Mouse (Mus musculus) activated CD4-positive, CD25-positive, alpha-beta regulatory T cell, adult 4 months (primary cell): ENCODE data around the gene Zswim5. TPM values are rescaled to one million over a fixed set of nuclear protein-coding genes. Genes with fewer than 3 reads are reported as not detected.

Experiments
- ATAC-seq: one replicate; pipeline ENCODE4 v1.8.0; 2017
- polyA plus RNA-seq, 2 experiments: library from polyadenylated mRNA; unstranded; fragments of 100-300 nt; shearing (Covaris generic); gene quantifications; one replicate each; pipeline ENCODE4 v1.2.1; 2017

Zswim5 gene
- polyA plus RNA-seq, 2 experiments from 2014 or later, result not detected

DNA sequence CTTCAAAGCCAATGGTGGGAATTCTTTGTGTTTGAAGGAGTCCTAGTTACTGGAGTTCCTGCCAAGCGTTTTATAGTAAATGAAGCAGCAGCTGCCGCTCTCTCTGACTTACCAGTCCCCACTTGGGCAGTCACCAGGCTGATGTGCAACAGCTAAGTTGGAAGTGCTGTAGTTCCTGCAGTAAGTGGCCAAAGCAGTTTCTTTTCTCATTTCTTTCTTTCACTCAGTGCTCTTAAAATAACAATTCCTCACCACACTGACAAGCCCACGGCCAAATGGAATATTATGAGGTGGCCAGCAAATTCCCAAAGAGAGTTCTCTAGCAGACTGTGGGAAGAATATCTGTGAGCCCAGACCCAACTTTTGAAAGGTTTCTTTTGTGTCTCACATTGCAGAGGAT, 129.9 kb downstream of the Zswim5 start:
- no peak for ATAC-seq

DNA sequence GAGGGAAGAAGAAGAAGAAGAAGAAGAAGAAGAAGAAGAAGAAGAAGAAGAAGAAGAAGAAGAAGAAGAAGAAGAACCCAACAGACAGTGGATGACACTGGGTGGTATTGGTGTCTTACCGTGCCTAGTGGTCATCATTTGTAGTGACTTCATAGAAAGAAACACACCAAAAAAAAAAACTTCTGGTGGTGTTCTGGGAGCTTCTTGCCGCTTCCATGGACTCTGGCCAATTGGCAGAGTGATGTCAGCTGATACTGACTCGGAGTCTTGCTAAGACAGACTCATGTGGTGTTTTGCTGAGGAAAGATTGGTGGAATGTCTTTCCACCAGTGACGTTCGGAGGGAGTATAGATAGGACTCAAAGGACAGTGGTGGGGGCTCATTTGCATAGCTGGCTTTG, 133.1 kb downstream of the Zswim5 start:
- ATAC-seq, result no peak

- ATAC-seq, result no peak
Observed at GRCm38 (mm10) chr4:117013596-117013995, 136.4 kb downstream of the Zswim5 start.

- ATAC-seq, result no peak
Observed at GRCm38 (mm10) chr4:117014901-117015415, 137.8 kb downstream of the Zswim5 start.

DNA sequence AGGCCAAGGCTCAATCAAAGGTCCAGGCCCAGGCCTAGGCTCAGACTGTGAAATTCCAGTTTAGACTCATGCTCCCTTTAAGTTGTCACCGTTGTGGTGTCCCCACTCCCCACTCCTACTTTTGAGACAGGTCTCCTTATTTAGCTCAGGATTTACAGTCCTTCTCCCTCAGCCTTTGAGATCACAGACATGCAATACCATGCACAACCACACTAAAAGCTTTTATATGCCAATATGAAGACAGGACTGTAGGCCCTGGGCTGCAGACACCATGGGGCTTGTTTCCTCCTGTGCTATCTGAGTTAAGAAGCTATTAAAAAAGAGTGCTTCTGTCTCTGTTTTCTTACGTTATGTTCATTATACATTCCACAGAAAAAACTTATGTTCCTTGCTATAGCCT, 140.6 kb downstream of the Zswim5 start:
- ATAC-seq, result no peak

DNA sequence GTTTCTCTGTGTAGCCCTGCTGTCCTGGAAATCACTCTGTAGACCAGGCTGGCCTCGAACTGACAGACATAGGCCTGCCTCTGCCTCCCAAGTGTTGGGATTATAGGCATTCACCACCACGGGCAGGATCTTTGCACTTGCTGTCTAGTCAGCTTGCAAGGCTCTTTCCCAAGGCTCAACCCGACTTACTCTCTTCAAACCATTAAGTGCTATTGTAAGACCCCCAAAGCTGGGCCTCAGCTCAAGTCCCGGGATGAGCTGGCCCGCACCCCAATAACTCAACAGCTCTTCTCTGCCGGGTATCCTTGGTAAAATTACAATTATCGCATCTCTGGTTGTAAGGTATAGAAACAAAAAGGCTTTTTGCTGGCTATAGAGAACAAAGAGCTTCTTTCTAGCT, 141.2 kb downstream of the Zswim5 start:
- no peak for ATAC-seq

DNA sequence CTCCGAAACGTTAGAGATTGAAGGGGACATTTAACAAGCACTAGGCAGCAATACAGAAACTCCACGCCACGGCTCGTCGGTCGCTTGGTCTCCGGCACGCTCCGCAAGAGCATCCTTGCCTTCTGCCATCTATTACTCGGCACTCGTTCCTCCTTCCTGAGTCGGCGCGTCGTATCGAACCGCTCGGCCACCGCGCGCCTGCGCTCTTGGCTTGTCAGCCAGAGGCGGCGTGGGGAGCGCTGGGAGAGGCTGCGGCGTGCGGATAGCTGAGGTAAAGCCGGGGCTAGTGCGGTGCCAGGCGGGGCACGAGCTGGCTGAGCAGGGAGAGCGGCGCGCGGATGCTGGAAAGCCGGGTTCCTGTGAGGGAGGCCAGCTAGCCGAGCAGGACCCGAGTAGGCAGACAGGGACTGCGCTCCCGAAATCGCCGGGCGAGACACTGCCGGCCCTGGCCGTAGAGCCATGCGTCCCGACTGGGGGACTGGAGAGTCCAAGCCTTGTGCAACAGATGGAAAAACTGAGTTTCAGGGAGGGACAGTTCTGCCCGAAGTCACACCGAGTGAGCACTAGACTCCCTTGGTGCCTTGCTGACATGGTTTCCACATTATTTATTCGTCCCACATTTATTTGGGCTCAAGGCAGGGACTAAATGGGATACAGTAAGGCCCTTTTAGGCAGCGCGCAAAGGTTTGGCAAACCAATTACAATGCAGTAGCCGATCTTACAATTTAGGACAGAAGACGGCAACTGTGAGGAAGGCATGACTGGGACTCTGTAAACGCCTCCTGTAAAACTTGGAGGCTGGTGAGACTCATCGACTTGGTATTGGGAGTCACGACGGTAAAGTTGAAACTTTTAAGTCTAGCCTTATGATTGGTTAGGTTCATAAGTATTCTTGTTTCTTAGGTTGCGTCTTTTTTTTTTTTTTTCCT, 142.3 kb downstream of the Zswim5 start, which contains the start of gene Eif2b3:
Gene Eif2b3 (plus strand): TSS at position 197 of the 929 bp plus-strand sequence.
- peak; percentile 97 for ATAC-seq

- no peak for ATAC-seq
Observed at GRCm38 (mm10) chr4:117023469-117023868, 146.3 kb downstream of the Zswim5 start.

- ATAC-seq, result no peak
Observed at GRCm38 (mm10) chr4:117031105-117031504, 153.9 kb downstream of the Zswim5 start.

Other genes starting within 250 kb of the Zswim5 start
- 10 to 100 TPM; 62.2 to 66.1 TPM for gene Nasp, start 249.4 kb upstream of the Zswim5 start, polyA plus RNA-seq
- 100 to 1,000 TPM; 314 to 333 TPM for gene Akr1a1, start 225.7 kb upstream of the Zswim5 start, polyA plus RNA-seq
- gene Prdx1, start 191.8 kb upstream of the Zswim5 start, polyA plus RNA-seq, result 100 to 1,000 TPM; 840 to 842 TPM
- 1 to 10 TPM; 3.9 to 4.9 TPM for gene Mmachc, start 169.0 kb upstream of the Zswim5 start, polyA plus RNA-seq
- 10 to 100 TPM; 33.7 to 39.5 TPM for gene Ccdc163, start 168.9 kb upstream of the Zswim5 start, polyA plus RNA-seq
- gene Tesk2, start 156.4 kb upstream of the Zswim5 start, polyA plus RNA-seq, result 1 to 10 TPM; 3.8 to 5.4 TPM
- gene Toe1, start 69.7 kb upstream of the Zswim5 start, polyA plus RNA-seq, result 10 to 100 TPM; 23.7 to 29.3 TPM
- 10 to 100 TPM in 1 of 2 experiments, 1 to 10 TPM in 1; 9.2 to 15.0 TPM for gene Mutyh, start 69.7 kb upstream of the Zswim5 start, polyA plus RNA-seq
- gene Hpdl, start 55.7 kb upstream of the Zswim5 start, polyA plus RNA-seq, result under 1 TPM; 0.70 to 0.85 TPM
- 10 to 100 TPM; 72.8 to 88.2 TPM for gene Urod, start 117.0 kb downstream of the Zswim5 start, polyA plus RNA-seq
- gene Hectd3, start 117.9 kb downstream of the Zswim5 start, polyA plus RNA-seq, result 1 to 10 TPM; 6.5 to 7.2 TPM
- gene Eif2b3, start 142.0 kb downstream of the Zswim5 start, polyA plus RNA-seq, result 10 to 100 TPM; 28.4 to 29.5 TPM
- gene Ptch2, start 218.7 kb downstream of the Zswim5 start, polyA plus RNA-seq, result not detected
- 10 to 100 TPM; 22.7 to 24.1 TPM for gene Btbd19, start 248.3 kb downstream of the Zswim5 start, polyA plus RNA-seq
- 1 to 10 TPM; 1.7 to 3.5 TPM for gene Tctex1d4, start 249.4 kb downstream of the Zswim5 start, polyA plus RNA-seq